Mouse (Mus musculus) embryonic fibroblast, embryonic 13.5 days (primary cell): ENCODE measurements at regions not wholly inside any gene's neighbourhood (a gene's known extent, or its start where the extent isn't known, plus 50 kb on each side); places are given as distances from the start of the nearest gene placed in this dataset.

Source experiments
- CTCF ChIP-seq: IDR thresholded peaks from 2 replicates; pipeline ENCODE4 v1.5.1; 2011; ENCODE audit warnings: mild to moderate bottlenecking, control low read depth, low read length, moderate library complexity, borderline replicate concordance; ENCODE audit not compliant: insufficient read depth
- POLR2A ChIP-seq: IDR thresholded peaks from 2 replicates; pipeline ENCODE4 v1.6.1; 2011; ENCODE audit warnings: low read depth, mild to moderate bottlenecking, control low read depth, low read length, moderate library complexity

DNA sequence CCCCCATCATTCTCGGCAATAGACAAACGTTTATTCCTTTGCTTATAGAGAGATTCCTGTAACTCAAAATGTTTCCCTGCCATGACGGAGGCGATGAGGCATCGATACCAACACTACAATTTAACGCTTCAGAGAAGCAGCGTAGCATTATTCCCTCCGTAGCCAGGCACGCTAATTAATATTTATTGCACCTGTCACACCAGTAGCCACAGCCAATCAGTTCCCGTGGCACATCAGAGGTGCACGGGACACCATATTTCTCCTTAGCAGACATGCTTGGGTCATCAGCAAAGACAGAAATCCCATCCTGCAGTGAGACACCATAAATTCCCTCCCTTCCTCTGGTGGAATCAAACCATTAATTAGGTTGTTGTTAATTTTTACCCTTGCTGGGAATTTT is 399.8 kb upstream of the Tmpo start:
- no peak for TF ChIP-seq POLR2A
- TF ChIP-seq CTCF: no peak
